Mouse (Mus musculus) stomach, embryonic 16.5 days (tissue): ENCODE results near the gene Ywhag. TPM values are rescaled to one million over a fixed set of nuclear protein-coding genes. Genes with fewer than 3 reads are reported as not detected.

ENCODE experiments used
- ATAC-seq: fragments of 200-750 bp; cut with Nextera tagmentation; 2 replicates; pipeline ENCODE4 v1.8.0; 2017; ENCODE audit warnings: moderate number of reproducible peaks, moderate TSS enrichment; ENCODE audit not compliant: insufficient read depth, low FRiP score
- H3K27ac ChIP-seq: fragments of 300-500 bp; sonication (generic); 2 replicates; pipeline ENCODE4 v1.5.1; 2014; ENCODE audit warnings: low read length
- H3K27me3 ChIP-seq: fragments of 300-500 bp; sonication (generic); 2 replicates; pipeline ENCODE4 v1.6.1; 2014; ENCODE audit warnings: low read length, control low read depth, mixed read lengths; ENCODE audit not compliant: control insufficient read depth, insufficient read depth
- H3K36me3 ChIP-seq: fragments of 300-500 bp; sonication (generic); 2 replicates; pipeline ENCODE4 v1.6.1; 2014; ENCODE audit warnings: low read length; ENCODE audit not compliant: control insufficient read depth, insufficient read depth
- H3K4me1 ChIP-seq: fragments of 300-500 bp; sonication (generic); 2 replicates; pipeline ENCODE4 v1.6.1; 2014; ENCODE audit warnings: low read length, control low read depth, mixed read lengths; ENCODE audit not compliant: control insufficient read depth, insufficient read depth
- H3K4me2 ChIP-seq: fragments of 300-500 bp; sonication (generic); 2 replicates; pipeline ENCODE4 v1.6.1; 2014; ENCODE audit warnings: low read depth, low read length, mixed read lengths
- H3K4me3 ChIP-seq: fragments of 300-500 bp; sonication (generic); replicated peaks from 2 replicates; pipeline ENCODE4 v1.5.1; 2014; ENCODE audit warnings: mild to moderate bottlenecking, low read length
- H3K9ac ChIP-seq: fragments of 300-500 bp; sonication (generic); 2 replicates; pipeline ENCODE4 v1.6.1; 2014; ENCODE audit warnings: low read length
- H3K9me3 ChIP-seq: fragments of 300-500 bp; sonication (generic); replicated peaks from 2 replicates; pipeline ENCODE4 v1.6.1; 2016; ENCODE audit warnings: low read length, control low read depth; ENCODE audit not compliant: control insufficient read depth
- WGBS: fragments of 180-500 bp; shearing (Covaris S2); extraction: QIAGEN DNeasy Blood & Tissue Kit; methylation state at CpG from one replicate; pipeline ENCODE4 v1.1.7; 2014; 5-methylcytosine and 5-hydroxymethylcytosine counted together
- polyA plus RNA-seq: library from polyadenylated mRNA; unstranded; fragments of >200 nt; fragmentation: Nextera tagmentation; extraction: Ambion mirVana; gene quantifications from 2 replicates; pipeline ENCODE4 v1.2.1, GENCODE M21; 2015

Ywhag gene
- polyA plus RNA-seq, 1 experiment from 2014 or later, result 195 TPM

GRCm38 (mm10) chr5:135940587-135940986, 6.2 kb upstream of the Ywhag start:
- Histone ChIP-seq H3K4me2 (no peak overlapping the region), H3K4me3 (no peak overlapping the region), H3K36me3 (no peaks in the 10 kb centered on the region), H3K9ac (no peak overlapping the region), H3K27ac (no peak overlapping the region), H3K4me1 (no peaks in the 10 kb centered on the region), H3K9me3 (no peaks in the 10 kb centered on the region), H3K27me3 (no peaks in the 10 kb centered on the region)
- 61% methylated on average over 5 of the region's 5 CpGs for WGBS
- ATAC-seq, result 0 out of 2 replicates have a peak, but pooled peaks have one; percentile 17

GRCm38 (mm10) chr5:135935641-135936190, 1.3 kb upstream of the Ywhag start:
- WGBS, result 77% methylated on average over 6 of the region's 6 CpGs
- Histone ChIP-seq H3K27ac (no peak overlapping the region), H3K4me3 (no peak overlapping the region), H3K9ac (no peak overlapping the region), H3K36me3 (no peaks in the 10 kb centered on the region), H3K9me3 (no peaks in the 10 kb centered on the region), H3K27me3 (no peaks in the 10 kb centered on the region), H3K4me1 (peaks cover 21% of the 10 kb centered on the region), H3K4me2 (no peak overlapping the region)
- ATAC-seq, result no peak

GRCm38 (mm10) chr5:135935176-135935523, 734 bp upstream of the Ywhag start:
- peak; percentile 16; the same call in 1 of the 2 replicates for ATAC-seq

GRCm38 (mm10) chr5:135933900-135934441, 445 bp downstream of the Ywhag start:
- peak; percentile 63 for ATAC-seq
- Histone ChIP-seq H3K9me3 (no peaks in the 10 kb centered on the region), H3K4me3 (peak overlapping the region; percentile 99), H3K9ac (peak overlapping the region; percentile 94), H3K27me3 (no peaks in the 10 kb centered on the region), H3K4me1 (peaks cover 21% of the 10 kb centered on the region), H3K36me3 (peaks cover 12% of the 10 kb centered on the region), H3K27ac (peak overlapping the region; percentile 99), H3K4me2 (peak overlapping the region; percentile 88)
- under 1% methylated on average over 35 of the region's 35 CpGs for WGBS

More at GRCm38 (mm10) chr5:135935176-135935523, 734 bp upstream of the Ywhag start:
- no peaks in the 10 kb centered on the region for H3K27me3 ChIP-seq
- H3K9ac ChIP-seq, result peak overlapping the region; percentile 49
- 48% methylated on average over 7 of the region's 7 CpGs for WGBS
- H3K4me1 ChIP-seq, result peaks cover 21% of the 10 kb centered on the region
- no peaks in the 10 kb centered on the region for H3K9me3 ChIP-seq
- peak overlapping the region; percentile 69; the same call in 1 of the 2 replicates for H3K27ac ChIP-seq
- 0 out of 2 replicates have a peak, but pooled peaks cover 3% of the 10 kb centered on the region for H3K36me3 ChIP-seq
- H3K4me3 ChIP-seq, result peak overlapping the region; percentile 99
- peak overlapping the region; percentile 43 for H3K4me2 ChIP-seq

DNA sequence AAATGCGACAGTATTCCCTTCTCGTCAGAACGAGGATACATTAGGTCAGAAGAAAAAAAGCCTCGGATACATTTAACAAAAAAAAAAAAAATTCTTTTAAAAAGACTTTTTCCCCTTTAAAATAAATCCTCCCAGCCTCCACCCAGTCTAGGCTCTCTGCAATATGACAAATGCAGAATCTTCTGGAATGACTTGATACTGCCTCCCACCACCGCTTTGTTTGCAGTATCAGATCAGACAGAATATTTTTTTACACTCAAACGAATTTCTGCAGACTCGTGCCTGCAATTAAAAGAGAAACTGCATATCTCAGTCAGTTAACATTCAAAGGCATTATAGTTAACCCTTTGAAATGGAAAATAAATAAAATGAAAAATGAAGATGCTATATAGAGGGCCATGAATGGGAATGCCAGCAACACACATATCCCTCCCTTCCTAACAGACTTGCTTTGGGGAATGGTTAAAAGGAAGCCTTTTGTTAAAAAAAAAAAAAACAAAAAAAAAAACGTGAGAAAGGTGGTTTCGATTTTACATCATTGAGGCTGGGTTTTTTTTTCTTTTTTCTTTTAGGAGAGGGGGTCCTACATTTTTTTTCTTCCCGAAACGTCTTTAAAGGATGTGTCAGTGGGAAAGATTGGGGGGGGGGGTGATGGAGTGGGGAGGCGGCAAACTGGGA, 1.1 kb downstream of the Ywhag start:
- 5% methylated on average over 12 of the region's 12 CpGs for WGBS
- peak overlapping the region; percentile 94 for H3K9ac ChIP-seq
- peaks cover 12% of the 10 kb centered on the region for H3K36me3 ChIP-seq
- peaks cover 21% of the 10 kb centered on the region for H3K4me1 ChIP-seq
- H3K9me3 ChIP-seq, result no peaks in the 10 kb centered on the region
- no peaks in the 10 kb centered on the region for H3K27me3 ChIP-seq
- peak overlapping the region; percentile 99 for H3K27ac ChIP-seq
- H3K4me2 ChIP-seq, result peak overlapping the region; percentile 88
- ATAC-seq, result no peak
- H3K4me3 ChIP-seq, result peak overlapping the region; percentile 99

GRCm38 (mm10) chr5:135932359-135932758, 2.1 kb downstream of the Ywhag start:
- H3K4me3 ChIP-seq, result no peak overlapping the region; the same call in 1 of the 2 replicates
- WGBS, result 75% methylated on average over 2 of the region's 2 CpGs
- H3K27me3 ChIP-seq, result no peaks in the 10 kb centered on the region
- ATAC-seq, result no peak
- H3K36me3 ChIP-seq, result peaks cover 13% of the 10 kb centered on the region
- no peak overlapping the region for H3K9ac ChIP-seq
- H3K4me2 ChIP-seq, result peak overlapping the region; percentile 88; the same call in 1 of the 2 replicates
- H3K9me3 ChIP-seq, result no peaks in the 10 kb centered on the region
- no peak overlapping the region for H3K27ac ChIP-seq
- H3K4me1 ChIP-seq, result peaks cover 21% of the 10 kb centered on the region

GRCm38 (mm10) chr5:135931526-135931925, 2.9 kb downstream of the Ywhag start:
- ATAC-seq, result no peak

GRCm38 (mm10) chr5:135929685-135930424, 4.6 kb downstream of the Ywhag start:
- 78% methylated on average over 6 of the region's 6 CpGs for WGBS
- Histone ChIP-seq H3K4me2 (no peak overlapping the region), H3K9ac (no peak overlapping the region), H3K36me3 (peaks cover 21% of the 10 kb centered on the region), H3K9me3 (no peaks in the 10 kb centered on the region), H3K4me1 (peaks cover 16% of the 10 kb centered on the region), H3K27me3 (no peaks in the 10 kb centered on the region), H3K4me3 (no peak overlapping the region), H3K27ac (no peak overlapping the region)
- no peak for ATAC-seq

More at GRCm38 (mm10) chr5:135931526-135931925, 2.9 kb downstream of the Ywhag start:
- Histone ChIP-seq H3K4me2 (no peak overlapping the region), H3K27ac (no peak overlapping the region), H3K9ac (no peak overlapping the region), H3K36me3 (peaks cover 21% of the 10 kb centered on the region), H3K27me3 (no peaks in the 10 kb centered on the region), H3K4me1 (peaks cover 21% of the 10 kb centered on the region), H3K4me3 (no peak overlapping the region), H3K9me3 (no peaks in the 10 kb centered on the region)
- WGBS, result 88% methylated on average over 9 of the region's 9 CpGs

DNA sequence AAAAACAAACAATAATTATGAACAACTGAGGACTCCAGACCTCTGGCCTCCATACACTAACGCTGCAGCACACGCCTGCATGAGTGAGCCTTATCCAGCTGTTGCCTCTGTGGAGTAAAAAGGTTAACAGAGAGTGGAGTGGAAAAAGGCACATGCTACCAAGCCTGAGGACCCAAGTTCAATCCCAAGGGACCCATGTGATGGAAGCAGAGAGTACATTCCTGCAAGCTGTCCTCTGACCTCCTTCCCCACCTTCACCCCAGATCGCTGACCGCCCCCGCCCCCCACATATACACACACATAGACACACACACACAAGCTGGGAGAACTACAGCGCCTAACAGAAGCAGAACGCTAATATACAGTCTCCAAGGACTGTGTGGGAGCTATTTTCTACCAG, 10.5 kb downstream of the Ywhag start:
- no peak overlapping the region for H3K4me2 ChIP-seq
- ATAC-seq, result no peak
- H3K4me3 ChIP-seq, result no peak overlapping the region
- H3K4me1 ChIP-seq, result no peaks in the 10 kb centered on the region
- H3K27me3 ChIP-seq, result no peaks in the 10 kb centered on the region
- no peak overlapping the region for H3K27ac ChIP-seq
- no peaks in the 10 kb centered on the region for H3K9me3 ChIP-seq
- WGBS, result 87% methylated on average over 7 of the region's 7 CpGs
- H3K9ac ChIP-seq, result no peak overlapping the region
- peaks cover 24% of the 10 kb centered on the region for H3K36me3 ChIP-seq
